Mouse (Mus musculus) thymus, adult 2 months (tissue): ENCODE measurements around the gene Iqcd. TPM values are rescaled to one million over a fixed set of nuclear protein-coding genes. Genes with fewer than 3 reads are reported as not detected.
A peak's percentile ranks its signal among the peaks of the same experiment; 100 is the strongest.

Experiments used
- DNase-seq: peaks from one replicate; pipeline ENCODE4 v3.0.0; 2021
- H3K27ac ChIP-seq: fragments of 200-500 bp; 2 replicates; pipeline ENCODE4 v1.5.1; 2012; ENCODE audit warnings: low read length, control low read depth; ENCODE audit not compliant: control insufficient read depth, insufficient read depth
- H3K27me3 ChIP-seq: fragments of 200-500 bp; 2 replicates; pipeline ENCODE4 v1.6.1; 2012; ENCODE audit warnings: mild to moderate bottlenecking, low read length, moderate library complexity, mixed read lengths; ENCODE audit not compliant: control insufficient read depth, insufficient read depth
- H3K36me3 ChIP-seq: fragments of 200-500 bp; 2 replicates; pipeline ENCODE4 v1.6.1; 2012; ENCODE audit warnings: mild to moderate bottlenecking, low read length, moderate library complexity; ENCODE audit not compliant: control insufficient read depth, insufficient read depth
- H3K4me1 ChIP-seq: fragments of 200-500 bp; replicated peaks from 2 replicates; pipeline ENCODE4 v1.6.1; 2012; ENCODE audit warnings: low read length; ENCODE audit not compliant: control insufficient read depth, insufficient read depth
- H3K4me3 ChIP-seq: fragments of 200-500 bp; 2 replicates; pipeline ENCODE4 v1.5.1; 2012; ENCODE audit warnings: mild to moderate bottlenecking, low read length, control low read depth, moderate library complexity; ENCODE audit not compliant: control insufficient read depth, insufficient read depth
- CTCF ChIP-seq: fragments of 200-500 bp; IDR thresholded peaks from 2 replicates; pipeline ENCODE4 v1.5.1; 2012; ENCODE audit warnings: mild to moderate bottlenecking, control low read depth, low read length, moderate library complexity, borderline replicate concordance; ENCODE audit not compliant: control insufficient read depth, poor library complexity, insufficient read depth; ENCODE audit errors: extremely low read depth
- POLR2A ChIP-seq: fragments of 200-500 bp; IDR thresholded peaks from 2 replicates; pipeline ENCODE4 v1.6.1; 2012; ENCODE audit warnings: mild to moderate bottlenecking, low read length, control low read depth, moderate library complexity; ENCODE audit not compliant: control insufficient read depth, poor library complexity, insufficient read depth; ENCODE audit errors: extremely low read depth
- WGBS: fragments of 180-500 bp; shearing (Covaris S2); methylation state at CpG from one replicate; pipeline ENCODE4 v1.1.7; 2018; 5-methylcytosine and 5-hydroxymethylcytosine counted together
- polyA plus RNA-seq: library from polyadenylated mRNA; depleted of rRNA; stranded (reverse); fragments of >200 nt; gene quantifications from 2 replicates; pipeline ENCODE4 v1.2.3, GENCODE M21; 2012; rRNA removed

Iqcd gene
- polyA plus RNA-seq = 2.8 and 3.0 TPM in 2 replicates

DNA sequence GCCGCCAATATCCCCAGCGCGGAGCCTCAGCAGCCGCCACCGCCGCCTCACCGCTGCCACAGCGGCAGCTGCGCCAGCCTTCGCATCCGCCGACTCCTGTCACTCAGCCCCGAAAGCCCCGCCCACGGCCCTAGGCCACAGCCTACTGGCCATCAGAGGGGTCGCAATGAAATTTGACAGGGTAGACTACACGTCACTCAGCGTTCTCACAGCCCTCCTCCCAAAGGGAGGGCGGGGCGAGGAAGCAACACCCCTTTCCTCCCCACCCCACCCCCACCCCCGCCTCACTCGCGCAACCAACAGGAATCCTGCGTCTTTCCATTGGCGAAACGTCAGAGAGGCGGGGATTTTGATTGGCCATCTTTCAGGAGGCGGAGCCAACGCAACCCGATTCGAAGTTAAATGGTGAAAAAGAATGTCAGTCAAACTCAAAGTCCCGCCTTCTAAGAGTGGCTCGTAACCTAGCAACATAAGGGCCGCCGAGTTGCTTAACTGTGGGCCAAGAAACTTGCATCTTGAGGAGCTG is at the start of gene Iqcd, which contains the start of gene Tpcn1:
Iqcd (plus strand) TSS at position 448 of the 526 bp plus-strand sequence.
Tpcn1 (minus strand) TSS at position 105 of the 526 bp plus-strand sequence.
- WGBS = under 1% methylated on average over 35 of the region's 35 CpGs
- no peaks in the 10 kb centered on the region for H3K27me3 ChIP-seq
- peak; percentile 61; the same call in 1 of the 2 replicates for TF ChIP-seq CTCF
- TF ChIP-seq POLR2A = peak; percentile 100
- H3K36me3 ChIP-seq = peaks cover 14% of the 10 kb centered on the region; the same call in 1 of the 2 replicates
- peaks cover 26% of the 10 kb centered on the region for H3K4me1 ChIP-seq
- H3K27ac ChIP-seq = peak within 1 kb of the TSS; percentile 74
- DNase-seq = peak; percentile 100
- peak within 1 kb of the TSS; percentile 81 for H3K4me3 ChIP-seq

DNA sequence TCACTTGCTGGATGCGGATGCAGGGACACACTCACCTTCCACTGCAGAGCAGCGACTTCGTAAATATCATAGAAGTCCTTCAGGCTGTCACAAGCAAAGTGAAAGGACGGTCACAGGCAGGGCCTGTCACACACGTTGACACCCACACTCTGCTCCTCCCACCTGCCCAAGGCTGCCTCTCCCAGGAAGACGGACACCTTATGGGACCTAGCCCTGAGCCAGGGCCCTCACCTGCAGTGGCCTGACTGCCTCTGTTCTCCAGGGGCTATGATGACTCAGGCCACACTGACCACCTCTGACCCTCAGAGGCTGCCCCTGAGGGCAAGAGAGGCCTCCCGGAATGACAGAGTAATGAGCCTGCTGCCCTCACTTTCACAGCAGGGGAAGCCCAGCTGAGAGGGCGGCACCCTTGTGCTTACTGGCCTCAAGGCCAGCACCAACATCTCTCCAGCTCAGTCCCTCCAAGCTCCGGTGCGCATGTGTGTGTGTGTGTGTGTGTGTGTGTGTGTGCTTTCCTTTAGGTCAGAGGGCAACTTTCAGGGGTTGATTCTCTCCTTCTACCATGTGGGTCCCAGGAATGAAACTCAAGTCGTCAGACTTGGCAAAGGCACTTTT is 40.5 kb upstream of the Iqcd start:
- Histone ChIP-seq H3K27ac (no peak overlapping the region), H3K36me3 (peaks cover 20% of the 10 kb centered on the region), H3K4me3 (no peak overlapping the region), H3K4me1 (peaks cover 14% of the 10 kb centered on the region), H3K27me3 (no peaks in the 10 kb centered on the region)
- WGBS = 96% methylated on average over 11 of the region's 11 CpGs
- DNase-seq = no peak
- TF ChIP-seq CTCF (no peak), POLR2A (no peak)

DNA sequence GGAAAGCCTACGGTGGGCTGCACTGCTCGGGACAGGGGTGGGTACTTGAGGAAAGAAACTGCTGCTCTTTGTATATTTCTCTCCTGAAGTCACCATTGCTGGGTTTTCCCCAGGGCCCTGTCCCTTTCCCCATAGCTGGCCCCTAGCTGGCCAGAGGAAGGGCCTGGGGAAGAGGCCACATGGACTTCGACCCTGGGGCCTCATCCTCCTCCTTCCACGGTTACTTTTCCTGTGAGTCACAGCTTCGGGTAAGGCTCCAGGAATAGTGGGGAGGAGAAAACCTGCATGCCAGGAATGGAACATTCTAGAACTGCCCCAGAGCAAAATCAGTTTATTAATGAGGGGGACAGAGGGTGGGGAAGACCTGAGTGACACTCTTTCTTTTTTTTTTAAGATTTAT is 38.7 kb upstream of the Iqcd start:
- Histone ChIP-seq H3K27me3 (no peaks in the 10 kb centered on the region), H3K36me3 (peaks cover 26% of the 10 kb centered on the region), H3K4me1 (peaks cover 15% of the 10 kb centered on the region), H3K4me3 (no peak overlapping the region), H3K27ac (no peak overlapping the region)
- TF ChIP-seq CTCF = no peak
- no peak for TF ChIP-seq POLR2A
- 97% methylated on average over 5 of the region's 5 CpGs for WGBS
- DNase-seq = no peak

DNA sequence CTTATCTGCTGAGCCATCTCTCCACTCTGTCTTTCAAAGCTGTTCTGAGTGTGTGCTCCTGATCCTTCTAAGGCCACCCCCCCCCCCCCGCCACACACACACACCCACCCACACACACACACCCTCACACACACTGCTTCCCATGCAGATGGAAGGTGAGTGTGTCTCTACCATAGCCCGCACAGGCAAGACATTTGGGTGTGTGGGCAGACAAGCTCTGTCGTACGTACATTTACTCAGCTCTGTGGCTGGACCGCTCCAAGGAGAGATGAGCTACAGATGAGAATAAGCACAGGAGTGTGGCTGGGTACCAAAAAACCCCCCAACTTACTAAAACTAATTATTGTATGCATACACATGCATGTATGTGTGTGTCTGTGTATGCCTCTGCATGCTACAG is 38.1 kb upstream of the Iqcd start:
- TF ChIP-seq POLR2A (no peak), CTCF (no peak)
- DNase-seq = no peak
- Histone ChIP-seq H3K27me3 (no peaks in the 10 kb centered on the region), H3K4me1 (peaks cover 15% of the 10 kb centered on the region), H3K27ac (no peak overlapping the region), H3K36me3 (peaks cover 30% of the 10 kb centered on the region), H3K4me3 (no peak overlapping the region)
- over 99% methylated on average over 5 of the region's 5 CpGs for WGBS

DNA sequence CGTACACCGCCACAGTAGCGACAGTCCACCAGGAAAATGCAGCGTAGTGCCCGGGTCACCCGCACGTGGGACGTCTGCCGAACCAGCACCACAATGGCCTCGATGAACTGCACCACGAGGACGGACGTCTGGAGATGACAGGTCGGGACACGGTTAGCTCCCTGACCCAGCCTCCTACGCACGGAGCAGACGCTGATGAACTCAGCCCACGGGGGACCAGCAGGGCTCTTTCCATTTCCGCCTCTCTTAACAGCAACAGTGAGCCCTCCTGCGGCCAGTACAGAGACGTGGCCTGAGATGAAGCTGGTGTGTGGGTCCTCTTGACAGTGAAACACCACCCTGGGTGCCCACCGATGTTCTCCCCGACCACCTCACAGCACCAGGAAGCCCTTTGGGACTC is 32.9 kb upstream of the Iqcd start:
- Histone ChIP-seq H3K27me3 (no peaks in the 10 kb centered on the region), H3K4me1 (peaks cover 37% of the 10 kb centered on the region), H3K4me3 (no peak overlapping the region), H3K27ac (no peak overlapping the region), H3K36me3 (peaks cover 53% of the 10 kb centered on the region)
- no peak for TF ChIP-seq POLR2A
- no peak for TF ChIP-seq CTCF
- 96% methylated on average over 24 of the region's 24 CpGs for WGBS
- DNase-seq = no peak

DNA sequence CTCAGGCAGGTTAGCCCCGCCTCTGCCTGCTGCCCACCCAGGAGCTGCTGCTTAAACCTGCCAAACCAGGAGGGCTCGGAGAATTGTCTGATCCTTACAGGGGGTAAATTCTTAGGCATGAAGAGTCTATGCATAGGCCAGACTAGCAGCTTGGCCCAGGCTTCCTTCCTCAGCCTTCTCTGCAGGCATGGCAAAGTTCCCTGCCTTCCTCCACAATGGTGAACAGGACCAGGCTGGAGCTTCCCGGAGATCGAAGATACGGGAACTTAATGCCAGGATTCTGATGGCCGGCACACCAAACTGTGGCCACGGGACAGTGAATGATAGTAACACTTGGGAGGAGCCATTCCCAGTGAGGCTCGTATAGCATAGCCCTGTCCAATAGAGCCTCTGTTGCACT is 30.8 kb upstream of the Iqcd start:
- H3K4me3 ChIP-seq = no peak overlapping the region
- no peak for DNase-seq
- no peak for TF ChIP-seq CTCF
- H3K27ac ChIP-seq = no peak overlapping the region
- peaks cover 49% of the 10 kb centered on the region for H3K36me3 ChIP-seq
- WGBS = 81% methylated on average over 8 of the region's 8 CpGs
- peaks cover 35% of the 10 kb centered on the region for H3K4me1 ChIP-seq
- no peaks in the 10 kb centered on the region for H3K27me3 ChIP-seq
